Mouse (Mus musculus) MEL (cell line): ENCODE results near the gene Igf1r. TPM values are rescaled to one million over a fixed set of nuclear protein-coding genes. Genes with fewer than 3 reads are reported as not detected.

ENCODE experiments used
- DNase-seq: peaks from one replicate; pipeline ENCODE4 v3.0.0; 2011; ENCODE audit warnings: low read depth, low spot score
- H3K27ac ChIP-seq: 2 replicates; pipeline ENCODE4 v1.5.1; 2012; ENCODE audit warnings: low read depth, mild to moderate bottlenecking, control low read depth, low read length, moderate library complexity; ENCODE audit not compliant: control insufficient read depth
- H3K27me3 ChIP-seq, 2 experiments: fragments of 150-350 bp in 1 of 2; sonication (generic) in 1 of 2; 2 replicates each; pipeline ENCODE4 v1.6.1; 2012; ENCODE audit warnings: low read length in 2 of 2, mild to moderate bottlenecking in 2 of 2, improper control_type of control experiment in 1 of 2, moderate library complexity in 1 of 2; ENCODE audit not compliant: insufficient read depth in 2 of 2, control insufficient read depth in 1 of 2
- H3K36me3 ChIP-seq, 2 experiments: 2 replicates each; pipeline ENCODE4 v1.6.1; 2012 to 2014; ENCODE audit warnings: low read length in 2 of 2, improper control_type of control experiment in 1 of 2, inconsistent platforms in 1 of 2, mild to moderate bottlenecking in 1 of 2; ENCODE audit not compliant: insufficient read depth in 2 of 2, control insufficient read depth in 1 of 2
- H3K4me1 ChIP-seq, 2 experiments: fragments of 150-350 bp in 1 of 2; sonication (generic) in 1 of 2; 2 replicates each; pipeline ENCODE4 v1.6.1; 2012; ENCODE audit warnings: low read length in 2 of 2, improper control_type of control experiment in 1 of 2, mild to moderate bottlenecking in 1 of 2; ENCODE audit not compliant: insufficient read depth in 2 of 2, control insufficient read depth in 1 of 2
- H3K4me3 ChIP-seq, 2 experiments: fragments of 150-350 bp in 1 of 2; sonication (generic) in 1 of 2; 2 replicates each; pipeline ENCODE4 v1.5.1; 2012; ENCODE audit warnings: low read depth in 2 of 2, low read length in 2 of 2, mild to moderate bottlenecking in 2 of 2, moderate library complexity in 2 of 2, control low read depth in 1 of 2, improper control_type of control experiment in 1 of 2; ENCODE audit not compliant: control insufficient read depth in 1 of 2, insufficient read depth in 1 of 2
- H3K79me2 ChIP-seq: 2 replicates; pipeline ENCODE4 v1.6.1; 2012; ENCODE audit warnings: mild to moderate bottlenecking, low read length, moderate library complexity; ENCODE audit not compliant: control insufficient read depth, poor library complexity, insufficient read depth
- H3K9ac ChIP-seq: 2 replicates; pipeline ENCODE4 v1.6.1; 2012; ENCODE audit warnings: low read depth, mild to moderate bottlenecking, control low read depth, low read length, moderate library complexity; ENCODE audit not compliant: control insufficient read depth, poor library complexity, severe bottlenecking
- H3K9me3 ChIP-seq: fragments of 150-350 bp; sonication (generic); replicated peaks from 2 replicates; pipeline ENCODE4 v1.6.1; 2012; ENCODE audit warnings: mild to moderate bottlenecking, low read length, improper control_type of control experiment, moderate library complexity; ENCODE audit not compliant: insufficient read depth
- E2F4 ChIP-seq: IDR thresholded peaks from 2 replicates; pipeline ENCODE4 v1.6.1; 2011; ENCODE audit warnings: low read depth, low read length, improper control_type of control experiment, borderline replicate concordance
- EP300 ChIP-seq, 2 experiments: IDR thresholded peaks; 2 replicates each; pipeline ENCODE4 v1.6.1; 2011; ENCODE audit warnings: improper control_type of control experiment in 2 of 2, low read length in 2 of 2, low read depth in 1 of 2, mild to moderate bottlenecking in 1 of 2
- ETS1 ChIP-seq: IDR thresholded peaks from 2 replicates; pipeline ENCODE4 v1.6.1; 2012; ENCODE audit warnings: low read depth, mild to moderate bottlenecking, inconsistent platforms, low read length, improper control_type of control experiment, moderate library complexity
- GATA1 ChIP-seq: IDR thresholded peaks from 2 replicates; pipeline ENCODE4 v1.6.1; 2011; ENCODE audit warnings: low read depth, low read length, improper control_type of control experiment
- HCFC1 ChIP-seq: IDR thresholded peaks from 2 replicates; pipeline ENCODE4 v1.6.1; 2012; ENCODE audit warnings: low read depth, mild to moderate bottlenecking, inconsistent platforms, low read length, improper control_type of control experiment, moderate library complexity
- JUND ChIP-seq: IDR thresholded peaks from 2 replicates; pipeline ENCODE4 v1.6.1; 2011; ENCODE audit warnings: low read depth, mild to moderate bottlenecking, improper control_type of control experiment, low read length
- MAZ ChIP-seq: IDR thresholded peaks from 2 replicates; pipeline ENCODE4 v1.6.1; 2012; ENCODE audit warnings: low read depth, mild to moderate bottlenecking, inconsistent platforms, low read length, improper control_type of control experiment
- MXI1 ChIP-seq: IDR thresholded peaks from 2 replicates; pipeline ENCODE4 v1.6.1; 2011; ENCODE audit warnings: mild to moderate bottlenecking, low read depth, low read length, improper control_type of control experiment
- MYB ChIP-seq: IDR thresholded peaks from 2 replicates; pipeline ENCODE4 v1.6.1; 2011; ENCODE audit warnings: mild to moderate bottlenecking, low read depth, low read length, improper control_type of control experiment
- NELFE ChIP-seq: IDR thresholded peaks from 2 replicates; pipeline ENCODE4 v1.6.1; 2011; ENCODE audit warnings: low read depth, low read length, improper control_type of control experiment
- POLR2A ChIP-seq, 2 experiments: IDR thresholded peaks; 2 replicates each; pipeline ENCODE4 v1.6.1; 2011 to 2012; ENCODE audit warnings: low read length in 2 of 2, mild to moderate bottlenecking in 2 of 2, control low read depth in 1 of 2, improper control_type of control experiment in 1 of 2, low read depth in 1 of 2, moderate library complexity in 1 of 2; ENCODE audit not compliant: control insufficient read depth in 1 of 2, insufficient read depth in 1 of 2, poor library complexity in 1 of 2
- POLR2AphosphoS5 ChIP-seq: IDR thresholded peaks from 2 replicates; pipeline ENCODE4 v1.6.1; 2012; ENCODE audit warnings: low read depth, borderline replicate concordance, mild to moderate bottlenecking, inconsistent platforms, low read length, moderate library complexity, mixed read lengths
- RAD21 ChIP-seq: IDR thresholded peaks from 2 replicates; pipeline ENCODE4 v1.6.1; 2011; ENCODE audit warnings: mild to moderate bottlenecking, low read depth, low read length, improper control_type of control experiment
- RCOR1 ChIP-seq: IDR thresholded peaks from 2 replicates; pipeline ENCODE4 v1.6.1; 2012; ENCODE audit warnings: low read depth, mild to moderate bottlenecking, inconsistent platforms, low read length, improper control_type of control experiment
- SMC3 ChIP-seq: IDR thresholded peaks from 2 replicates; pipeline ENCODE4 v1.6.1; 2011; ENCODE audit warnings: low read depth, low read length, improper control_type of control experiment
- TAL1 ChIP-seq: IDR thresholded peaks from 2 replicates; pipeline ENCODE4 v1.6.1; 2012; ENCODE audit warnings: mild to moderate bottlenecking, inconsistent platforms, low read length, moderate library complexity, mixed read lengths
- TBP ChIP-seq: IDR thresholded peaks from 2 replicates; pipeline ENCODE4 v1.8.0; 2011; ENCODE audit warnings: low read depth, low read length, improper control_type of control experiment
- UBTF ChIP-seq: IDR thresholded peaks from 2 replicates; pipeline ENCODE4 v1.6.1; 2012; ENCODE audit warnings: low read depth, mild to moderate bottlenecking, inconsistent platforms, low read length, improper control_type of control experiment, moderate library complexity, borderline replicate concordance; ENCODE audit not compliant: insufficient read depth
- ZC3H11A ChIP-seq: IDR thresholded peaks from 2 replicates; pipeline ENCODE4 v1.6.1; 2012; ENCODE audit warnings: low read depth, mild to moderate bottlenecking, inconsistent platforms, low read length, improper control_type of control experiment
- ZMIZ1 ChIP-seq: IDR thresholded peaks from 2 replicates; pipeline ENCODE4 v1.6.1; 2012; ENCODE audit warnings: low read depth, mild to moderate bottlenecking, inconsistent platforms, low read length, improper control_type of control experiment, moderate library complexity
- ZNF384 ChIP-seq: IDR thresholded peaks from 2 replicates; pipeline ENCODE4 v1.6.1; 2012; ENCODE audit warnings: low read depth, mild to moderate bottlenecking, inconsistent platforms, low read length, improper control_type of control experiment
- polyA plus RNA-seq, 2 experiments: library from polyadenylated mRNA; stranded (reverse) in 1 of 2; unstranded in 1 of 2; fragments of >175 nt in 1 of 2; fragments of >200 nt in 1 of 2; gene quantifications; 2 replicates each; pipeline versions ENCODE4 v1.2.1 to v1.2.4; 2012; ENCODE audit warnings: low replicate concordance in 2 of 2, low read depth in 1 of 2; ENCODE audit not compliant: insufficient read length in 2 of 2, insufficient read depth in 1 of 2, missing spikeins in 1 of 2
- total RNA-seq: library from RNA; depleted of rRNA; stranded (reverse); fragments of 300-350 nt; gene quantifications from 2 replicates; pipeline ENCODE4 v1.2.3, GENCODE M21; 2012

Igf1r gene
- total and polyA plus RNA-seq, 3 experiments = 11.8 to 11.9 TPM; not detected in 1

DNA sequence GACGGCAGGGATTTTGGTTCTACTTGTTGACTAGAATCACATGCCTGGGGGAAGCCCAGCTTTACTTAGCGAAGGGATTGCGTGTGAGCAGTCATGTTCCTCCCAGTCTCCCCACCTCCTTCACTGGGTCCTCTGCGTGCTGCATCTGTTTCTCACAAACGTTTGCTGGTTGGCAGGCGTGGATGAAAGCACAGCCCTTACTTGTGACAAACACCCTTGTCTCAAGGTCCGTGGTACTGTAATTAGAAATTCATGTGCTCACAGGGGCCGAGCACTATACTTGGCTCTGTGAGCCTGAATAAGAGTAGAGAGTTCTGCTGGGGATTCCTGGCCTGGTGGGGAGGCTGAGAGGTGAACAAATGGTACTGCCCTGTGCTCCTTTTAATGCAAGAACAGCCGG lies 73.4 kb downstream of the Igf1r start:
- Histone ChIP-seq H3K9me3 (no peaks in the 10 kb centered on the region), H3K4me1 (peaks cover 2 to 15% of the 10 kb centered on the region in 2 experiments; a peak in 3 of 4 replicates), H3K27me3 (no peaks in the 10 kb centered on the region)

DNA sequence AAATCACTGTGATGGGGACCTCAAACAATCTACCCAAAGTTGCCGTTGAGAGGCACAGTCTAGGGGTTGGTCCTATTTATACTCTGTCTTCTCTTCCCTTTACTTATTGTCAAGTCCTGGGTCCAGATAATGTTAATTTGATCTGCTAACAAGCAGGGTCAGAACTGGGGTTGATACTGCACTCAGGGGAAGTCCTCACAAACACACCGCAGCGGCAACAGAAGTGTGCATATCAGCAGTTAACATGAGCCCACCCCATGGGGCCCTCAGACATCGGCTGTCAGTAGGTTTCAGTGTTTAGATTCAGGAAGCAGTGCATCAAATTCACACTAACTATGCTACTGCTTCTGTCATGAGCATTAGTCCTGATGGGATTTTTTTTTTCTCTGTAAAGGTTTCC lies 75.5 kb downstream of the Igf1r start:
- DNase-seq = peak; percentile 82
- Histone ChIP-seq H3K4me3 (no peak overlapping the region), H3K9ac (no peak overlapping the region), H3K4me1 (peaks cover 2 to 15% of the 10 kb centered on the region in 2 experiments; a peak in 3 of 4 replicates), H3K27ac (no peak overlapping the region), H3K9me3 (no peaks in the 10 kb centered on the region), H3K79me2 (no peaks in the 10 kb centered on the region), H3K27me3 (no peaks in the 10 kb centered on the region), H3K36me3 (peaks cover 1 to 13% of the 10 kb centered on the region in 2 experiments; a peak in 3 of 4 replicates)
- TF ChIP-seq RAD21 = no peak
- TF ChIP-seq MXI1 = no peak
- TF ChIP-seq RCOR1 = peak; percentile 36; the same call in 1 of the 2 replicates
- no peak for TF ChIP-seq POLR2A (IDR thresholded peaks at IDR 0.05; ENCODE audit: control insufficient read depth in 1 of 2, insufficient read depth in 1 of 2, low read depth in 1 of 2, low read length in 2 of 2, poor library complexity in 1 of 2)
- TF ChIP-seq JUND = no peak
- peak; percentile 26; the same call in 1 of the 2 replicates for TF ChIP-seq TAL1
- peak; percentile 93 for TF ChIP-seq TBP
- TF ChIP-seq POLR2AphosphoS5 = no peak
- peak; percentile 24; the same call in 1 of the 2 replicates for TF ChIP-seq GATA1
- TF ChIP-seq ETS1 = peak; percentile 32
- no peak for TF ChIP-seq ZMIZ1
- 0 out of 2 replicates have a peak, but pooled peaks have one; percentile 50 for TF ChIP-seq MYB
- no peak for TF ChIP-seq MAZ
- TF ChIP-seq SMC3 = no peak
- TF ChIP-seq ZNF384 = no peak
- TF ChIP-seq EP300 (IDR thresholded peaks at IDR 0.05; ENCODE audit: low read depth in 1 of 2, low read length in 2 of 2) = peak; percentile 61 to 77

More for the DNA sequence above, 73.4 kb downstream of the Igf1r start:
- peaks cover 3 to 13% of the 10 kb centered on the region in 2 experiments for H3K36me3 ChIP-seq
- no peaks in the 10 kb centered on the region for H3K79me2 ChIP-seq
- no peak overlapping the region for H3K9ac ChIP-seq
- DNase-seq = no peak
- no peak for TF ChIP-seq ZNF384
- no peak for TF ChIP-seq SMC3
- TF ChIP-seq HCFC1 = no peak
- TF ChIP-seq ETS1 = no peak
- TF ChIP-seq NELFE = no peak
- TF ChIP-seq E2F4 = no peak
- TF ChIP-seq ZC3H11A = no peak
- no peak for TF ChIP-seq UBTF
- no peak overlapping the region for H3K27ac ChIP-seq
- no peak overlapping the region for H3K4me3 ChIP-seq
